In genomic region chr11:103117591-103118009, GRCm38 (mm10) we compare ENCODE assay signal across 8 mouse cellular contexts. TPM values are rescaled to one million over a fixed set of nuclear protein-coding genes. Genes with fewer than 3 reads are reported as not detected.
DNase-seq lines count a peak whose midpoint lies in the region; ATAC-seq lines count a peak whose summit lies in the region.

No protein-coding gene starts in this region.

- peak overlapping the region; percentile 75 for H3K4me2 ChIP-seq in forebrain, embryonic 15.5 days (replicated peaks)
- H3K4me2 ChIP-seq in midbrain, embryonic 15.5 days: peak overlapping the region; percentile 96

- H3K36me3 ChIP-seq in forebrain, embryonic 15.5 days: no peaks in the 10 kb centered on the region
- H3K36me3 ChIP-seq in limb, embryonic 10.5 days: no peaks in the 10 kb centered on the region
- no peaks in the 10 kb centered on the region for H3K36me3 ChIP-seq in midbrain, embryonic 15.5 days (replicated peaks)

- no peaks in the 10 kb centered on the region for H3K9me3 ChIP-seq in forebrain, embryonic 15.5 days
- H3K9me3 ChIP-seq in limb, embryonic 10.5 days (replicated peaks): no peaks in the 10 kb centered on the region
- H3K9me3 ChIP-seq in midbrain, embryonic 15.5 days: no peaks in the 10 kb centered on the region

- peak; percentile 54 for DNase-seq in ovary, postnatal 36 days (ENCODE audit: low spot score)
- DNase-seq in ovary, adult 18-20 months (ENCODE audit: low spot score): no peak
- peak; percentile 69 for DNase-seq in brain, adult 2 months (ENCODE audit: low read depth, low spot score)
- DNase-seq in limb, embryonic 10.5 days (ENCODE audit: low spot score): peak; percentile 72
- DNase-seq in frontal cortex, postnatal 25 days (ENCODE audit: low spot score in 2 of 2): no peak

- H3K27ac ChIP-seq in forebrain, embryonic 15.5 days (replicated peaks): peak overlapping the region; percentile 97
- H3K27ac ChIP-seq in limb, embryonic 10.5 days: peak overlapping the region; percentile 91; the same call in 1 of the 2 replicates
- H3K27ac ChIP-seq in midbrain, embryonic 15.5 days: 0 out of 2 replicates have a peak overlapping the region, but pooled peaks have one; percentile 49

- WGBS in forebrain, embryonic 15.5 days: under 1% methylated on average over 38 of the region's 38 CpGs
- under 1% methylated on average over 38 of the region's 38 CpGs for WGBS in limb, embryonic 10.5 days
- under 1% methylated on average over 38 of the region's 38 CpGs for WGBS in midbrain, embryonic 15.5 days

- peaks cover 40% of the 10 kb centered on the region for H3K4me1 ChIP-seq in forebrain, embryonic 15.5 days
- peaks cover 45% of the 10 kb centered on the region for H3K4me1 ChIP-seq in limb, embryonic 10.5 days
- H3K4me1 ChIP-seq in midbrain, embryonic 15.5 days: peaks cover 39% of the 10 kb centered on the region

- peaks cover 10% of the 10 kb centered on the region; the same call in 1 of the 2 replicates for H3K27me3 ChIP-seq in forebrain, embryonic 15.5 days
- H3K27me3 ChIP-seq in limb, embryonic 10.5 days (ENCODE audit: low read depth, poor library complexity, severe bottlenecking): peaks cover 15% of the 10 kb centered on the region
- H3K27me3 ChIP-seq in midbrain, embryonic 15.5 days (replicated peaks): peaks cover 13% of the 10 kb centered on the region

- peak overlapping the region; percentile 49 for H3K9ac ChIP-seq in forebrain, embryonic 15.5 days (replicated peaks)
- peak overlapping the region; percentile 65 for H3K9ac ChIP-seq in midbrain, embryonic 15.5 days

- H3K4me3 ChIP-seq in forebrain, embryonic 15.5 days: peak overlapping the region; percentile 69
- H3K4me3 ChIP-seq in limb, embryonic 10.5 days: peak overlapping the region; percentile 59
- H3K4me3 ChIP-seq in midbrain, embryonic 15.5 days: peak overlapping the region; percentile 76

- no peak for ATAC-seq in forebrain, embryonic 15.5 days (replicated peaks)
- no peak for ATAC-seq in midbrain, embryonic 15.5 days (replicated peaks)
- ATAC-seq in inflammation-experienced regulatory T-cells, adult 6 months: no peak

RNA-seq across cellular contexts. Expression of gene Hexim1, which starts 1.6 kb away (rescaled TPM):
- 3.4 and 3.8 TPM in 2 replicates for polyA plus RNA-seq in forebrain, embryonic 15.5 days (2015; fragmentation: Nextera tagmentation; extraction: Ambion mirVana)
- 1.8 and 2.4 TPM in 2 replicates for polyA plus RNA-seq in limb, embryonic 10.5 days (2016; fragmentation: Nextera tagmentation; extraction: Ambion mirVana)
- 3.1 and 3.7 TPM in 2 replicates for polyA plus RNA-seq in midbrain, embryonic 15.5 days (2015; fragmentation: Nextera tagmentation; extraction: Ambion mirVana)
- 1 to 10 TPM; 3.0 to 3.7 (median 3.5) TPM for polyA plus RNA-seq in inflammation-experienced regulatory T-cells, adult 6 months (2017; shearing (Covaris generic))

RNA-seq across cellular contexts. Expression of gene Hexim2, which starts 14.6 kb away (rescaled TPM):
- polyA plus RNA-seq in forebrain, embryonic 15.5 days (2015; fragmentation: Nextera tagmentation; extraction: Ambion mirVana): 20.8 and 23.8 TPM in 2 replicates
- polyA plus RNA-seq in limb, embryonic 10.5 days (2016; fragmentation: Nextera tagmentation; extraction: Ambion mirVana): 10.1 and 12.3 TPM in 2 replicates
- polyA plus RNA-seq in midbrain, embryonic 15.5 days (2015; fragmentation: Nextera tagmentation; extraction: Ambion mirVana): 27.2 and 33.4 TPM in 2 replicates
- 1 to 10 TPM in 2 of 3 experiments, under 1 TPM in 1; 0.44 to 2.1 (median 2.0) TPM for polyA plus RNA-seq in inflammation-experienced regulatory T-cells, adult 6 months (2017; shearing (Covaris generic))

RNA-seq across cellular contexts. Expression of gene Acbd4, which starts 16.1 kb away (rescaled TPM):
- 14.6 and 14.8 TPM in 2 replicates for polyA plus RNA-seq in forebrain, embryonic 15.5 days (2015; fragmentation: Nextera tagmentation; extraction: Ambion mirVana)
- 4.0 and 5.1 TPM in 2 replicates for polyA plus RNA-seq in limb, embryonic 10.5 days (2016; fragmentation: Nextera tagmentation; extraction: Ambion mirVana)
- polyA plus RNA-seq in midbrain, embryonic 15.5 days (2015; fragmentation: Nextera tagmentation; extraction: Ambion mirVana): 9.7 and 11.1 TPM in 2 replicates
- polyA plus RNA-seq in inflammation-experienced regulatory T-cells, adult 6 months (2017; shearing (Covaris generic)): 10 to 100 TPM; 21.5 to 28.5 (median 25.4) TPM

RNA-seq across cellular contexts. Expression of gene Plcd3, which starts 16.1 kb away (rescaled TPM):
- polyA plus RNA-seq in forebrain, embryonic 15.5 days (2015; fragmentation: Nextera tagmentation; extraction: Ambion mirVana): 1.9 and 2.3 TPM in 2 replicates
- polyA plus RNA-seq in limb, embryonic 10.5 days (2016; fragmentation: Nextera tagmentation; extraction: Ambion mirVana): 1.5 and 1.8 TPM in 2 replicates
- polyA plus RNA-seq in midbrain, embryonic 15.5 days (2015; fragmentation: Nextera tagmentation; extraction: Ambion mirVana): 3.0 and 3.8 TPM in 2 replicates
- polyA plus RNA-seq in inflammation-experienced regulatory T-cells, adult 6 months (2017; shearing (Covaris generic)): not detected

RNA-seq across cellular contexts. Expression of gene Fmnl1, which starts 53.3 kb away (rescaled TPM):
- 1.7 and 3.1 TPM in 2 replicates for polyA plus RNA-seq in forebrain, embryonic 15.5 days (2015; fragmentation: Nextera tagmentation; extraction: Ambion mirVana)
- polyA plus RNA-seq in limb, embryonic 10.5 days (2016; fragmentation: Nextera tagmentation; extraction: Ambion mirVana): 0.49 and 0.73 TPM in 2 replicates
- polyA plus RNA-seq in midbrain, embryonic 15.5 days (2015; fragmentation: Nextera tagmentation; extraction: Ambion mirVana): 7.0 and 7.5 TPM in 2 replicates
- polyA plus RNA-seq in inflammation-experienced regulatory T-cells, adult 6 months (2017; shearing (Covaris generic)): 10 to 100 TPM; 52.9 to 64.4 (median 60.6) TPM

Comparison
In these comparisons a context has a peak if more than half of its experiments do, and no peak if none do; other contexts are left out.
1. DNase-seq: peak in ovary, postnatal 36 days (single experiment), brain, adult 2 months (single experiment) and limb, embryonic 10.5 days (single experiment); none in ovary, adult 18-20 months (single experiment) and frontal cortex, postnatal 25 days (0 of 2).
2. Peak in every context shown above with its lines, with median percentiles within 50 percentile points of each other: H3K27ac ChIP-seq and H3K4me3 ChIP-seq.